Mouse (Mus musculus): ENCODE results near the gene Ric3.
A peak's percentile ranks its signal among the peaks of the same experiment; 100 is the strongest.

Gene Ric3

GRCm38 (mm10) chr7:109001971-109002370, 81.2 kb downstream of the Ric3 start:
- no peak for DNase-seq (ENCODE audit: low spot score in 2 of 2)

GRCm38 (mm10) chr7:109000315-109000954, 82.7 kb downstream of the Ric3 start:
- DNase-seq (ENCODE audit: low spot score in 2 of 2): no peak

GRCm38 (mm10) chr7:108996156-108996555, 87.0 kb downstream of the Ric3 start:
- no peak for DNase-seq (ENCODE audit: low spot score in 2 of 2)

- DNase-seq (ENCODE audit: low spot score in 2 of 2): no peak
Observed at GRCm38 (mm10) chr7:108993881-108994291, 89.2 kb downstream of the Ric3 start.

DNA sequence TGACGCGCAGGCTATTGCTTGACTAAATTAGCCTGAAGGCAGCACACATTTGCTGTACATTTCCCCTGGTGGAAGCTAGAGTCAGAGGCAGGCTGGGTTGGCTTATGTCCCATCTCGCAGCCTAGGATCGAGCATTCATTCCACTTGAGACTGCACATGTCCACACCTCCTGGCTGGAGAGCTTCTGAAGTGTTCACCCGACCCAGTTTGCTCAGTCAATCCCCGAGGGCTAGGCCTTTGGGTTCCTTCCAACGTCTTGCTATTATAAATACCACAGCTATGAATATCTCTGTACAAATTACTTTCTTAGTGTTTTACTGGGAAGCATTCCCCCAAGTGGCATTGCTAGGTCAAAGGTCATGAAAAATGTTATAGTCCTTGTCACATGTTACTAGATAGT, 89.9 kb downstream of the Ric3 start:
- no peak for DNase-seq (ENCODE audit: low spot score in 2 of 2)

DNA sequence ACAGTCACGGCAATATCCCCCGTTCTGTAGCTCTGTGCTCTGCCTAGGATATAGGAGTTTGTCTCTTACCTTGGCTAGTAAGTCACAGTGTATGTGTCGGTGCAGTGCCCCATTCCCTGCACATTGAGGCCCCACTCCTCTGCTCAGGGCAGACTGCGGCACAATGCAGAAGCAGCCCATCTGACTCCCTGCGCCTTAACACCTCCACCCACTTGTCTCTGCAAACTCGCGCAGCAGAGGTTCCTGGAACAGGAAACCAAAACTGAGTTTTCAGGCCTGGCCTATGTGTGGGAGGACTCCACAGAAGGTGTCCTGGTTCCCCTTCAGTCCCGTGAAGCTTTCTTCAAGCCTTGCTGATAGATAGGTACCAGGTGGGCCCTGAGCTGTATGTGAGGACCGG, 91.9 kb downstream of the Ric3 start:
- peak; percentile 35 to 40 for DNase-seq (ENCODE audit: low spot score in 2 of 2)

GRCm38 (mm10) chr7:108985934-108986708, 97.0 kb downstream of the Ric3 start:
- no peak for DNase-seq (ENCODE audit: low spot score in 2 of 2)
